Mouse (Mus musculus) left cerebral cortex, postnatal 25 days (tissue): ENCODE data around the gene 1700067K01Rik. TPM values are rescaled to one million over a fixed set of nuclear protein-coding genes. Genes with fewer than 3 reads are reported as not detected.

Experiments
- DNase-seq, 2 experiments: peaks; one replicate each; pipeline ENCODE4 v3.0.0; 2022; ENCODE audit warnings: low spot score in 2 of 2, mixed read lengths in 1 of 2
- intact Hi-C: fragments of 180-260 bp; cut with DNase I; formaldehyde crosslinking; loops from one replicate; pipeline ENCODE4 v1.15.1; 2025
- total RNA-seq, 2 experiments: library from RNA; stranded (reverse); gene quantifications; 2 replicates each; pipeline ENCODE4 v1.2.3; 2021

Gene 1700067K01Rik
- total RNA-seq = under 1 TPM; 0.37 to 0.62 TPM

DNA sequence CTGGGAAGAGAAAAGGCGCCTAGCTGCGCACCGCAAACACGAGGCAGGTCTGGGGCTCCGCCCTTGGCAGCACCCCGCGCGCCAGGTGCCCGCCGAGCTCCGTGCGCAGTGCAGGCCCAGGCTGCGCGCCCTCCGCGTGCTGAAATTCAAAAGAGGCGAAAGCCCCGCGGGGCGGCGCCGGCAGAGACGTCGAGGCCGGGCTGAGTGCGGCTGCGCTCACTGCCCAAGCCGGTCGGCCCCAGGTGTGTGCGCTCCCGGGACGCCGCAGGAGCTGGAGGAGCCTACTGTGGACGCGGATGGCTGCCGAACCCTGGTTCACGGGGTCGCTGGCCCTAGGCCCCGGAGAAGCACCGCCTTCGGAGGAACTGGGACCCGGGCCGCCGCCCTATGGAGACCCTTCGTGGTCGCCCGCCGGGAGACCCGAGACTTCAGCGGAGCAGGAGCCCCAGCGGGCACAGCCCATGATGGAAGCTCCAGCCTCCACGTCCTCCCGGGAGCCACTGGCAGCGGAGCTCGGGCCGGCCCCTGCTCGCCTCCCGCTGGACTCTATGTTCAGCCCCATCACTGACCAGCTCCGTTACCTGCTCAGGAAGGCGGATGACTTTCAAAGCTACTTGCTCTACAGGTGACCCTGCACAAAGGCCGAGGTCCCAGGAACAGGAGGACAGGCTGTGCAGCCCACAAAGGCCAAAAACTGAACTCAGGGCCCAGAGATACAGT is at the start of gene 1700067K01Rik:
Gene 1700067K01Rik (plus strand): TSS at position 222 of the 720 bp plus-strand sequence.
- DNase-seq = no peak
- intact Hi-C loops = no loop called here

DNA sequence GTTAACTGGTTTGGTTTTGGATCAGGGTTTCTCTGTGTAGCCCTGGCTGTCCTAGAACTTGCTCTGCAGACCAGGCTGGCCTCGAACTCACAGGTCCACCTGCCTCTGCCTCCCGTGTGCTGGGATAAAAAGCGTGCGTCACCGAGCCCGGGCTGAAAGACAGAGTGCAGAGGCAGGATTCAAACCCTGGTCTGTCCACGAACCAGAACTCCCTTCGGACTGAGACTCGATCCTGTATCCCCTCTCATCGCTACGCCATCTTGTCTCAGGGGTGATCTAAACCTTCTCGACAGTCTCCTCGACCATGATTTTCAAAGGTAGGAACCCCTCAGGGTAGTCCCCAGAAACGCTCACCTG is 46.6 kb upstream of the 1700067K01Rik start:
- intact Hi-C loops = loop anchor here (2.0 kb wide), 3 partner anchors 56 to 230 kb away; no protein-coding TSS in a partner anchor
- no peak for DNase-seq

DNA sequence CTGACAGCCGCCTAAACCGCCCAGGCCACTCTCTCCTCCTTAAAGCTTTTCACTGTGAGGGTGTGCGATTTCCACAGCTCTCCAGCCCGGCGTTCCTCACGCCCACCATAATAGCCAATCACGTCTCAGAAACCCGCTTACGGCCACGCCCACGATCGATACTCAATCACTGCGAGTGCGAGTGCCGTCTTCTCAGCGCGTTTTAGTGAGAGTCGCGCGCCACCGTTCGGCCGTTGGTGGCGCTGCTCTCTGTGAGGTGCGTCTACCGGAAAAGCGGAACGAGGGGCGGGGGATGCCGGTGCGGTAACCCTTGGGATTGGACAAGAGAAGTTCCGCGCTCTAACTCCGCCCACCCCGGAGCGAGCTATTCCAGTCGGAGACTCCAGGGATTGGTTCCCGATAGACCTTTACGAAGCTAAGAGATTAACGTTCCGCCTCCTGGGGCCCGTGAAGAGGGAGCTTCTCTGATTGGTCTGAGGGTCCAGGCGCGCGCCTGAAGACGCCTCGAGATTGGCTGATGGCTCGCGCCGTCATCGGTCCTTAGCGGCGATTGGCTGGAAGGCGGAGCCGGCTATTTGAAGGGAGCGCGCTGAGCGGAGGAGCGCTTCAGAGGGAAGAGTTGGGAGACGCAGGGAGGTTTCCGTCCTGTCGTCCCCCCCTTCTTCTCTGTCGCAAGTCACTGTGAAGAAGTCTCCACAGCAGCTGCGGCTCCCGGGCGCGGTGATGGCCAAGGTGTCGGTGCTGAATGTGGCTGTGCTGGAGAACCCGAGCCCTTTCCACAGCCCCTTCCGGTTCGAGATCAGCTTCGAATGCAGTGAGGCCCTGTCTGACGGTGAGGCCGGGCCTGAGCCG is 46.0 kb upstream of the 1700067K01Rik start, which contains the start of the genes Gm10644 and Asf1b:
Gene Gm10644 (minus strand): TSS at position 100 of the 852 bp plus-strand sequence.
Gene Asf1b (plus strand): TSS at position 402 of the 852 bp plus-strand sequence.
- intact Hi-C loops = loop anchor here (2.0 kb wide), 3 partner anchors 57 to 231 kb away; no protein-coding TSS in a partner anchor
- peak; percentile 97 to 100 for DNase-seq

DNA sequence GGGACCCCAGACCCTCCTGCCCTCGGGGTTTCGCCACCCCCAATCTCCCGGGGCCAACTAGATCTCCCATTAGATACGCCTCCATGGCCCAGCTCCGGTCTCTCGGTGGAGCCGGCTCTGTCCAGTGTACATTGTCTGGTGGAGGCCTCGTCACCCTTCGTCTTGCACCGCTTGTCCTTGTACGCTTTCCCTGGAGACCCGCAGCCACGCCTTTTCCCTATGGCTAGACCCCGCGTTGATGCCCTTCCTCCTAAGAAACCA is 45.4 kb upstream of the 1700067K01Rik start:
- intact Hi-C loops = loop anchor here (2.0 kb wide), 3 partner anchors 57 to 231 kb away; no protein-coding TSS in a partner anchor
- DNase-seq = no peak

DNA sequence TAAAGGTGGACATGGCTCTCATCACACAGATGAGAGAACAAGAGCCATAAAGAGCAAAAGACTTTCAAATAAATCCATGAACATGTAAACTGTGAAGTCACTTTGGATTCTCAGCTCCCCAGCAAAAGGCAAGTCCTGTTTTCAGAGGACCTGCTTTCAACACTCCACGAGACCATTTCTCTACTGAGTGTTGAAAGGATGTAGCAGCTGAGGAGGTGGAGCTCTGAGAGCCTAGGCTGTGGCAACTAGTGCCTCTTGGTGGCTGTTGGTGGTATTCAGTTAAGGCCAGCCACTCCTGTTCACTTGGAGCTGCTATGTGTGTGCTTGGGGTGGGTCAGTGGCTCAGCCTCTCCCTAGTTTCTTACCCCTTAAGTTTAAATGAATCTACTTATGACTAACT is 44.5 kb upstream of the 1700067K01Rik start:
- intact Hi-C loops = no loop called here
- no peak for DNase-seq

DNA sequence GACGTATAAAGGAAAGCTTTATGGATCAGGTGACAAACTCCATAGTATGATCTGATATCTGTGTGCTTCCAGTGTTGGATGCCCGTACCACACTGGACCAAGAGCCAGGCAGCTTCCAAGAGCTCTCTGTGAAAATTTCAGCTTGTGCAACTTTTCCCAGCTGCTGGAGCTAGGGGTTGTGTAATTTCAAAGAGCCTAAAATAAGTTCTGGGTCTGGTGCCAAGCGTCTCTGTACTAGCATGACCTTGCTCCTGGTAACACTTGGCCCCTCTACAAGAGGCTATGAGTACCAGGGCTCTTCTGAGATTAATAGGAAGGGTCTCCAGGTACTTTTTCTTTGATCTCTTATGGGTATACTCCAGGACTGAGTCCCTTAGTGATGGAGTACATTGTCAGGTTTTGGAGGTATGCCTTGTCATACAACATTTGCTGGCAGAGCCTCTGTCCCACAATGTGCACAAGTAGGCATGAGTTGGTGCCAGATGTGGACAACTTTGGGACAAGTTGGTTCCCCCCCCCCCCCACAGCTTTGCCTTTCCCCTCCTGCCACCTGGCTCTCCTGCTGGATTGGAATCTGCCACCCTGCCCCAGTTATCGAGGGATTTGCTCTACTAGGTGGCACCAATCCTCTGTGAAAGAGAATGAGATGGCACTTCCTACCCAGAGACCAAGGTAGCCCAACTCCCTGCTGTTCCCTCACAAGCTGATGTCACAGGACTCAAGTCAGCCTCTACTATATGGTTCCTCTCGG is 37.1 kb upstream of the 1700067K01Rik start:
- DNase-seq = no peak
- intact Hi-C loops = no loop called here

DNA sequence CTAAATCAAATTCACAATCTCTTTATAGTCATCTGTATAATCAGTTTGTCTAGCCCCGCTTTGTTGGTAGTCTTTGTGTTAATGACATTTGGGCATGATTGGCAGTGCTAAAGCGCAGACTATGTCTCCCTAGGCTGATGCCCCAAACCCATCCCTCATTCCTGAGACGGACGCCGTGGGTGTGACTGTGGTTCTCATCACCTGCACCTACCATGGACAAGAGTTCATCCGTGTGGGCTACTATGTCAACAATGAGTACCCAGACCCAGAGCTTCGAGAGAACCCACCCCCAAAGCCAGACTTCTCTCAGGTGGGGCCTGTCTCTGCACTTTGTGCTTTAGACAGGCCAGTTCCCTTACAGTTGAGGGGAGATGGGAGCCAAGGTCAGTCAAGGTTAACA is 33.6 kb upstream of the 1700067K01Rik start:
- intact Hi-C loops = no loop called here
- DNase-seq = no peak

DNA sequence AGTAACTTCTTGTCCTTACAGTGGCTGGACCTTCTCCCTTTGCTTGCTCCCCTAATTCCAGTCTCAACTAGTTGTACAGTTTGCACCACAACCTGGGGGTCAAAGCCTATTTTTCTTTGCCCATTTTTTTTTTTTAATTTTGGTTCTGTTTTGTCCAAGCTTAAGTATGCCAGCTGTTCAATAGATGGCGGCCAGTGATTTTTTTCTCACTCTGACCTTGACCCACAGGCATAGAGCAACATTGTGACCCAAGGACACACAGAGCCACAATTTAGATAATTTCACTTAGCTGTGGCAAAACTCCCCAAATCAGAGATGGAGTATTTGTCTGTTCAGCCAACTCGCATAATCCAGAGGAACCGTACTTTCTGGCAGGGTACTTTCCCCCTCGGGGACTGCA is 30.2 kb upstream of the 1700067K01Rik start:
- intact Hi-C loops = no loop called here
- DNase-seq = no peak

DNA sequence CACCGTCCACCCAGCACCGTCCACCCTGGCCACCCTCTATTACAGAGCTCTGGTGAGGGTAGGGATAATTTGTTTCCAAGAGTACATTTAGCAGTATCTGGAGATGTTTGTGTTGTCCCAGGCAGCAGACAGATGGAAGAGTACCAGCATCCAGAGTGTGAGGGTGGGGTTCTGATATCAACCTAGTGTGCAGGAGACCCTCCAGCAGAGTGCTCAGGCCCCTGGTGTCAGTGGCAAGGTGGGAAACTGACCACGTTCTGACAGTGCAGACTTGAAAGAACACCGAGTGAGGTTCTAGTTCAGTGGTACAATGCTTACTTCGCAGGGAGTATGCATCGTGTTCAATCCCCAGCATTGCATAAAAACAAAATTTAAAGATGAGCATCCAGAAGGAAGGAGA is 29.6 kb upstream of the 1700067K01Rik start:
- DNase-seq = no peak
- intact Hi-C loops = loop anchor here (2.0 kb wide), 1 partner anchor 25 kb away; the partner anchor contains the start of gene Samd1

DNA sequence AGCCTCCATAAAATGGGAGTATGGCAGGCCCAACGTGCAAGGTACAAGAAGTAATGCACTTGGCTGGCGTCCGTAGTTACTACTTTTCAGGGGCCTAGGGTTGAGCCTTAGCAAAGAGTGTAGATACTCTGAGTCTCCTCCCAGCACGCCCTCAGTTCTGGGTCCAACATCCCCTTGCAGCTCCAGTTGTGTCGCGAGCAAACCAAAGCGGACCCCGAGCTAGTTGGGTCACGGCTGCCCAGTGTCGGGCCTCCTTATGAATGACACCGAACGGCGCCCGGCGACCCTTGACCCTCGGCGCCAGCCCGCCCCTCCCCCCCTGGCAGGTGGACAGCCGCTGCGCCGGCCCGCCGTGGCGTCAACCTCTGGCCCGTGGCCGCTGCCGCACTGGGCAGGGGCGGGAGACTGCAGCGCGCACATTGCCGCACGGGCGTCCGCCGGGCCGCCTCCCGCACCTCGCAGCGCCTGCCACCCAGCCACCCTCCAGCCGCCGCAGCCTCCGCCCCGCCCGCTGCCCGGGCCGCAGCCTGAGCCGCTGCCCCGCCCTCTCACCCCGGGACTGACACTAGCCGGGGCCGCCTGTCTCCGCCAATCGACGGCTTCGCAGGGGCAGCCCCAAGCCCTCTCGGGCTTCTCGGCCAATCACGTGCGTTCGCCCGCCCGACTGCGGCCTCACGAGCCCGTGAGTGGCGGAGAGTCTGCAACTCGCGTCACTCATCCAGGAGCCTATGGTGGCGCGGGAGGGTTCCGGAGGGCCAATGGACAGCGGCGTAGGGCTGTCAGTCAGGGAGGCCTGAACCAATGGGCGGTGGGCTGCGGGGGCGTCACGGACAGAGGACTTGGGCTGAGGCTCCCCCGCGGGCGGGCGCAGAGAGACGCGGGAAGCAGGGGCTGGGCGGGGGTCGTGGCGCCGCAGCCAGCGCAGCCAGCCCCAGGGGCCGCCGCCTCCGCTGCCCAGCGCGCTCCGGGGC is 28.9 kb upstream of the 1700067K01Rik start, which contains the start of gene Prkaca:
Gene Prkaca (plus strand): TSS at position 844 of the 971 bp plus-strand sequence.
- peak; percentile 99 to 100 for DNase-seq
- intact Hi-C loops = loop anchor here (2.0 kb wide), 1 partner anchor 24 kb away; the partner anchor contains the start of gene Samd1

DNA sequence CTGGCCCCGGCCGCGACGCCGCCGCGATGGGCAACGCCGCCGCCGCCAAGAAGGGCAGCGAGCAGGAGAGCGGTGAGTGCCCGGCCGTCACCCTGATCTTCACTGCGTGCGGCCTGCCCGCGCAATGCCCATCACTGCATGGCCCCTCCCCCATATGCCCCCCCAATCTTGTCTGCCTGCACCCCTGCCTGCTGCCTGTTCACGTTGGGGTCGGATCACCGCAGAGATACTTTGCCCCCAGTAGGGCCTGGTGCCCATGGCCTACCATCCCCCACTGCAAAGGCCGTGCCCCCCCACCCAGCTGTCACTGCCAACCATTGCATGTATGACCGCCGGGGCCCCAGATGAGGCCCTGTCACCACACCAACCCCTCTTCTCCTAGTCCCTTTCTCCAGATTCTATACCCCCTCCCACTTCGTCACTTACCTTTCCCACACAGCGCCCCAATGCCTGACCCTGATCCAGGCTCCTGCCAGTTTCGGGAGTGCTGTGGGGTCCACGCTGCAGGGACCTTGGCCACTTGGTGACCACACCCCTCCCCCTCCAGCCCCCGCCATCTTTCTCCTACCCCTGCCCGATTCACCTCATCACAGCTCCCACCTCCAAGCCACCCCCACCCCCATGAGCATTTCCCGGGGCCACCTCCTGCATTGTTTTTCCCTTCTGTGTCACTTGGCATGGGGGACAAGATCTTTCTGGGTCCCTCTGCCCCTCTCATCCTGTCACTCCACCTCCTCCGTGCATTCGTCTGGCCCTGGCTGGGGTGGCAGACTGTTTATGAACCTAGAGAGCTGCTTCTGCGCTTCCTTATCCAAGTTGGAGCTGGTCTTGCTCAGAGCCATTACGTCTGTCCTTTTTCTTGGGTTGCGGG is 27.9 kb upstream of the 1700067K01Rik start:
- intact Hi-C loops = loop anchor here (2.0 kb wide), 1 partner anchor 23 kb away; the partner anchor contains the start of gene Samd1
- DNase-seq = peak in 1 of 2 experiments; percentile 30

DNA sequence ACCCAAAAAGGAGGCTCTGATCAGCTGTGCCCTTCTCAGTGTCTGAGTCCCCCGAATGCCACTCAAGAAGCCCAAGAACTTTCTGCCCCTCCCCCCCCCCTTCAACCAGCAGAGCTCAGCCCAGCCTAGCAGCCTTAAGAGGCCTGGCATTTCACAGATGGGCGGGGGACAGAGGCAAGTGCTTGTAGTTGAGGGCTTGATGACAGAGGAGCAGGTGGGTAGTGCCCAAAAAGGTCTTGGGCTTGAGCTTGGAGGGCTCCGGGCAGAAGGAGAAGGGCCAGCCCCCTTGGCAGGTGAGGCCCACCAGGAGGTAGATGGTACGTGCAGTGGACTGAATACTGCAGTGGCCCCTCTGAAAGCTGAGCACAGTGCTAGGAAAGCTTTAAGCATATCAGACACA is 26.8 kb upstream of the 1700067K01Rik start:
- no peak for DNase-seq
- intact Hi-C loops = no loop called here

DNA sequence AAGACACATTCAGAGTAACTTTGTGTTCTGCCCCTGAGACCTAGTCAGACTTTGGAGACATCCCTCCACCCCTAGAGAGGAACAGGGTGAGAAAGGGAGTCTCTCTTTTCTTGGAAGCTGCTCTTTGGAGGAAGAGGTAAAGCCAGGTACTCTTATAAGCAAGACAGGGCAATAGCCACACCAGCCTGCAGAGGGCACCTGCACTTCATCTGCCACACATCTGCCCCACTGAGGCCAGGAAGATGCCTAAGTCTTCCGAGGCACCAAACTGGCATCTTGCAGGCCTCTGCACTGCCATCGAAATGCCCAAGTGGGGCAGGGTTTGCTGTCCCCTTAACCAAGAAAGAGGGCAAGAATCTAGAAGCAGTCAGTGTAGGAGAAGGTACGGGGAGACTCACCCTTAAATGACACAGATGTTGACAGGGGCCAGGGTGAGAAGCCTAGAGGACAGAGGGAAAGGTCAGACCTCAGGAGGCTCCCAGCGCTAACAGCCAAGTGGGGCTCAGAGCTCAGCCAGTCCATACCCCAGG is 25.1 kb upstream of the 1700067K01Rik start:
- no peak for DNase-seq
- intact Hi-C loops = no loop called here

DNA sequence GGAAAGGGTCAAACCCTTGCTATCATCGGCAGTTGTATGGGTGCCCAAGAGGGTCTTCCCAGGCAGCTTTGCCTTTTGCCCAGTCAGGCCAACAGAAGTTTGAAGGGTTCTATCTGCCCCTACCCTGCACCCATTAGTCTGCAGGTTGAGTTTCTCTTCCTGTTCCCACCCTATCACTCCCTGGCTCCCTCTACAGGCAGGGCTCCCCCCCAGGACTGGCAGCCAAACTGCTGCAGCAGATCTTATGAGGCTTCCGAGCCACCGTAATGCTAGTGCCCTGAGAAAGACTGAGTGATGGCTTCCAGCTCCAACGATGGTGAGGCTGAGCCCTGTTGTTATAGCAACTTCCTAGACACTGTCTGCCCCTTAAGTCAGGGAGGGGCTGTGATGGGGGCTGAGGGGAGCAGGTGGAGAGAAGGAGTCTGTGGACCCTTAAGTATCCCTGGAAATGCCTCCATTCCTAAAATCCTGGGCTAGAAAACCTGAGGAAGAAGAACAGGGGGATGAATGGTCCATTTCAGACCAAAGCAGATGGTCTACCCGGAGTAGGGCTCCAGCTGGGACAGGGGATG is 24.4 kb upstream of the 1700067K01Rik start:
- DNase-seq = no peak
- intact Hi-C loops = no loop called here

DNA sequence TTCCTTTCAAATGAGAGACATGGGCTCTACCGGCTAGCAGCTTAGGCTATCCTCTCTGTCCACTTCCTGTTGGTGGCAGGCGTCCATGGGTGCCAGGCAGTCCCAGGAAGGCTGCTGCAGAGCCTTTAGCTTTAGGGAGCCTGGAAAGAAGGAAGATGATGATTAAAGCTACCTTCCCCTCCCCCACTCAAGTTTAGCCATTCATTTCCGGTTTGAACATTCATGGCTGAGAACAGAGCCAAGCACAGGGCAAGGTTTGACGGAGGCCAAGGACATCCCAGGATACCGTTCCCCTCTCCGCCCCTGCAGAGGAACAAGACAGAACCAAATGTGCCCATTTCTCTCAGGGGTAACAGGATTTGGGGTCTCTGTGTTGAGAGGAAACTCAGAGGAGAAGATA is 23.7 kb upstream of the 1700067K01Rik start:
- no peak for DNase-seq
- intact Hi-C loops = no loop called here

DNA sequence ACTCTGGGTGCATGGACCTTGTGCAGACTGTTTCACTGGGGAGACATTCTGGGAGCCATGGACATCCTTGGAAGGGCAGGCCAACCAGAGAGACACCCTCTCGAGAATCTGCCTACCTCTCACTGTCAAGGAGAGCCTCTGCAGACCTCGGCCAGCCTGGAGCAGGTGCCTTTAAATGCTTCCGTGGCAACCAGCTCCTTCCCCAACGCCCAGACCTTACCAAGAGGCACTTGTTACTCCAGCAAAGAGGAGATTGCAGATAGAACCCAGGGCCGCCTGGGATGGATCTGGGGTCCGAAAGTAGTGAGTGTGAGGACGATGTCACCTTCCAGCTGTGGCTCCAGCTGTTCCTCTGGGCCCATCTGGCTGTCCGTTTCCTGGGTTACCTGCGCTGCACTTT is 23.1 kb upstream of the 1700067K01Rik start:
- intact Hi-C loops = no loop called here
- DNase-seq = no peak

DNA sequence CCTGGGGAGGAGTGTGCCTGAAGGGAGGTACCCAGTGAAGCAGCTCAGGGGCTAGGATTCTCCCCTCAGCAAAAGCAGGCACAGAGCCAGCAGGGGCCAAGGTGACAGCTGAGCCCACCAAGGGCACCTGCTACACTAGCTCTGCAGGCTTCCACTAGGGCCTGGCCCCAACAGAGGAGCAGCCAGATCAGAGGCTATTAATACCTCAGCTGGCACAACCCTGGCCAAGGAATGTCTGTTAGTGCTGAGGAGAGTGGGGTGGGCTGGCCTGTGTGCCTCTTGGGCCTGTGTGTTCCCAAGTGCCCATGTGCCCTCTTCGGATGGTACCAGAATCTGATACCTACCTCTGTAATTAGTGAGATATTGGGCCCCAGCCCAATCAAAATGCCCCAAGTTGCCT is 21.1 kb upstream of the 1700067K01Rik start:
- no peak for DNase-seq
- intact Hi-C loops = no loop called here
